Mouse (Mus musculus): ENCODE measurements around the gene Ccdc124. TPM values are rescaled to one million over a fixed set of nuclear protein-coding genes. Genes with fewer than 3 reads are reported as not detected.

Ccdc124 gene
- polyA plus RNA-seq (2015; fragmentation: Nextera tagmentation; extraction: Ambion mirVana): 42.5 and 43.1 TPM in 2 replicates

DNA sequence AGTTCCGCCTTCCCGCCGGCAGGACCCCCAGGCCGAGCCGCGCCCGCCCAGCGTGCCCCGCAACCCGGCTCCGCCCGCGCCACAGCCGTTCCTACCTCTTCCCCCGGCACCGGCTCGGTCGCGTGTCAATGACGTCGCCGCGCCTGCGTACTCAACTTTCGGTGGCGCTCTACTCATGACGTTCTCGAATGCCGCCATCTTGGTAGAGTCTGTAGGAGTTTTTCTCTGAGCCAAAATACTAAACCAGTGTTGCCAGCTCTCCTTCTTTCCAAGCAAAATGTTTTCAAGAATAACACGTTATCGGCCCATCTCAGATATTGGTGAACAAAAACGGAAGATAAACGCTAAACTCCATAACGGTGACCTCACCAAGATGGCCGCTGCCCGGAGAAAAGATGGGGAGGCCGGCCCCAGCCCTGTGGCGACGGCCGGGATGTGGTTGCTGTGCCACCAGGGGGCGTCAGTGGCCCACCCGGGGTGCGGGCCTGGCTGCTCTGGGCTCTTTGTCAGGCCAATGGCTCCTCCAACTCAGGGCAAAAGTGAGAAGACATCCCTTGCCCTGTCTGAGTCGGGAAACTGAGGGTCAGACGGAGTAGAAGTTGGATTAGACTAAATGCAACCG lies at the start of gene Ccdc124:
Gene Ccdc124, minus strand, starts transcription at position 572 of the 622 bp plus-strand sequence.
- peak; percentile 87 for ATAC-seq (ENCODE audit: low read depth)
- no peaks in the 10 kb centered on the region for H3K36me3 ChIP-seq (ENCODE audit: control insufficient read depth, insufficient read depth)
- H3K4me3 ChIP-seq (ENCODE audit: low read depth, low read length): peak within 1 kb of the TSS; percentile 75
- peaks cover 33% of the 10 kb centered on the region for H3K4me1 ChIP-seq (ENCODE audit: control insufficient read depth, low read depth, low read length)
- H3K9ac ChIP-seq (ENCODE audit: low read depth, low read length): peak within 1 kb of the TSS; percentile 76
- under 1% methylated on average over 46 of the region's 46 CpGs for WGBS (ENCODE audit: insufficient replicate concordance)
- peak within 1 kb of the TSS; percentile 70 for H3K4me2 ChIP-seq (ENCODE audit: low read depth, low read length)
- H3K27ac ChIP-seq (ENCODE audit: low read length): peak within 1 kb of the TSS; percentile 64
- no peaks in the 10 kb centered on the region for H3K9me3 ChIP-seq (replicated peaks; ENCODE audit: control insufficient read depth, low read length)
- no peaks in the 10 kb centered on the region for H3K27me3 ChIP-seq (ENCODE audit: control insufficient read depth, insufficient read depth, low read depth, low read length)

- Histone ChIP-seq H3K36me3 (ENCODE audit: control insufficient read depth, insufficient read depth) (peaks cover 8% of the 10 kb centered on the region), H3K27ac (ENCODE audit: low read length) (no peak overlapping the region), H3K9me3 (replicated peaks; ENCODE audit: control insufficient read depth, low read length) (no peaks in the 10 kb centered on the region), H3K4me2 (ENCODE audit: low read depth, low read length) (no peak overlapping the region), H3K9ac (ENCODE audit: low read depth, low read length) (no peak overlapping the region), H3K27me3 (ENCODE audit: control insufficient read depth, insufficient read depth, low read depth, low read length) (no peaks in the 10 kb centered on the region), H3K4me1 (ENCODE audit: control insufficient read depth, low read depth, low read length) (no peaks in the 10 kb centered on the region), H3K4me3 (ENCODE audit: low read depth, low read length) (no peak overlapping the region)
- WGBS (ENCODE audit: insufficient replicate concordance): 69% methylated on average over 9 of the region's 9 CpGs
- no peak for ATAC-seq (ENCODE audit: low read depth)
These were observed 46.6 kb upstream of the Ccdc124 start for GRCm38 (mm10) chr8:70920049-70920922.

- H3K36me3 ChIP-seq (ENCODE audit: control insufficient read depth, insufficient read depth): peaks cover 34% of the 10 kb centered on the region
These were observed 41.0 kb upstream of the Ccdc124 start for GRCm38 (mm10) chr8:70914704-70915103.

GRCm38 (mm10) chr8:70913523-70913922 lies 39.8 kb upstream of the Ccdc124 start:
- H3K9ac ChIP-seq (ENCODE audit: low read depth, low read length): no peak overlapping the region
- H3K36me3 ChIP-seq (ENCODE audit: control insufficient read depth, insufficient read depth): peaks cover 34% of the 10 kb centered on the region
- no peak for ATAC-seq (ENCODE audit: low read depth)
- H3K9me3 ChIP-seq (replicated peaks; ENCODE audit: control insufficient read depth, low read length): no peaks in the 10 kb centered on the region
- 89% methylated on average over 26 of the region's 26 CpGs for WGBS (ENCODE audit: insufficient replicate concordance)
- H3K4me3 ChIP-seq (ENCODE audit: low read depth, low read length): no peak overlapping the region
- no peaks in the 10 kb centered on the region for H3K27me3 ChIP-seq (ENCODE audit: control insufficient read depth, insufficient read depth, low read depth, low read length)
- H3K27ac ChIP-seq (ENCODE audit: low read length): no peak overlapping the region
- no peak overlapping the region for H3K4me2 ChIP-seq (ENCODE audit: low read depth, low read length)
- H3K4me1 ChIP-seq (ENCODE audit: control insufficient read depth, low read depth, low read length): no peaks in the 10 kb centered on the region

More at GRCm38 (mm10) chr8:70914704-70915103, 41.0 kb upstream of the Ccdc124 start:
- Histone ChIP-seq H3K4me2 (ENCODE audit: low read depth, low read length) (no peak overlapping the region), H3K9me3 (replicated peaks; ENCODE audit: control insufficient read depth, low read length) (no peaks in the 10 kb centered on the region), H3K4me1 (ENCODE audit: control insufficient read depth, low read depth, low read length) (no peaks in the 10 kb centered on the region), H3K4me3 (ENCODE audit: low read depth, low read length) (no peak overlapping the region), H3K9ac (ENCODE audit: low read depth, low read length) (no peak overlapping the region), H3K27ac (ENCODE audit: low read length) (no peak overlapping the region), H3K27me3 (ENCODE audit: control insufficient read depth, insufficient read depth, low read depth, low read length) (no peaks in the 10 kb centered on the region)
- WGBS (ENCODE audit: insufficient replicate concordance): 85% methylated on average over 17 of the region's 17 CpGs
- ATAC-seq (ENCODE audit: low read depth): no peak

- Histone ChIP-seq H3K9me3 (replicated peaks; ENCODE audit: control insufficient read depth, low read length) (no peaks in the 10 kb centered on the region), H3K27me3 (ENCODE audit: control insufficient read depth, insufficient read depth, low read depth, low read length) (no peaks in the 10 kb centered on the region), H3K9ac (ENCODE audit: low read depth, low read length) (no peak overlapping the region), H3K27ac (ENCODE audit: low read length) (no peak overlapping the region), H3K4me1 (ENCODE audit: control insufficient read depth, low read depth, low read length) (no peaks in the 10 kb centered on the region), H3K36me3 (ENCODE audit: control insufficient read depth, insufficient read depth) (peaks cover 34% of the 10 kb centered on the region), H3K4me2 (ENCODE audit: low read depth, low read length) (no peak overlapping the region), H3K4me3 (ENCODE audit: low read depth, low read length) (no peak overlapping the region)
- no peak for ATAC-seq (ENCODE audit: low read depth)
- 92% methylated on average over 30 of the region's 30 CpGs for WGBS (ENCODE audit: insufficient replicate concordance)
These were observed 39.2 kb upstream of the Ccdc124 start for GRCm38 (mm10) chr8:70912955-70913354.

DNA sequence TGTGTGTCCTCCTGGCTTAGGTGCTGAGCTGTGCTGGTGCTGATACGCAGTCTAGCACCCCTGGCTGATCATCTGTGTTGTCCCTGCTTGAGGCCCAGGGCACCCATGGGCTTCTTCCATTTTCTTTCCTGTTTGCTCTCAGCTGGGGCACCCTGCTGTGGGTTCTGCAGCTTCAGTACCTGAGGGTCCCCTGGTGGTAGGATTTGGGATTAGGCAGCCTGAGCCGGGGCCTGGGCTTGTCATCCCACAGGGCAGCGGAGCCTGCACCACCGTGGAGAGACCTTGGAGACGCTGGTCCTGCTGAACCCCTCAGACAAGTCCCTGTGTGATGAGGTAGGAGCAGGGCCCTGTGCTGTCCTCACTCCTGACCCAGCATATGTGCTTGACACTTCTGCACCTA lies 37.9 kb upstream of the Ccdc124 start:
- Histone ChIP-seq H3K9ac (ENCODE audit: low read depth, low read length) (no peak overlapping the region), H3K36me3 (ENCODE audit: control insufficient read depth, insufficient read depth) (peaks cover 33% of the 10 kb centered on the region), H3K4me2 (ENCODE audit: low read depth, low read length) (no peak overlapping the region), H3K4me3 (ENCODE audit: low read depth, low read length) (no peak overlapping the region), H3K4me1 (ENCODE audit: control insufficient read depth, low read depth, low read length) (peaks cover 5% of the 10 kb centered on the region), H3K27me3 (ENCODE audit: control insufficient read depth, insufficient read depth, low read depth, low read length) (no peaks in the 10 kb centered on the region), H3K27ac (ENCODE audit: low read length) (no peak overlapping the region), H3K9me3 (replicated peaks; ENCODE audit: control insufficient read depth, low read length) (no peaks in the 10 kb centered on the region)
- ATAC-seq (ENCODE audit: low read depth): no peak
- 77% methylated on average over 5 of the region's 5 CpGs for WGBS (ENCODE audit: insufficient replicate concordance)

GRCm38 (mm10) chr8:70907518-70907917 lies 33.8 kb upstream of the Ccdc124 start:
- Histone ChIP-seq H3K27me3 (ENCODE audit: control insufficient read depth, insufficient read depth, low read depth, low read length) (no peaks in the 10 kb centered on the region), H3K4me3 (ENCODE audit: low read depth, low read length) (no peak overlapping the region), H3K4me1 (ENCODE audit: control insufficient read depth, low read depth, low read length) (peaks cover 20% of the 10 kb centered on the region), H3K9ac (ENCODE audit: low read depth, low read length) (no peak overlapping the region), H3K27ac (ENCODE audit: low read length) (no peak overlapping the region), H3K4me2 (ENCODE audit: low read depth, low read length) (no peak overlapping the region), H3K9me3 (replicated peaks; ENCODE audit: control insufficient read depth, low read length) (no peaks in the 10 kb centered on the region), H3K36me3 (ENCODE audit: control insufficient read depth, insufficient read depth) (peaks cover 1% of the 10 kb centered on the region)
- no peak for ATAC-seq (ENCODE audit: low read depth)
- WGBS (ENCODE audit: insufficient replicate concordance): 39% methylated on average over 2 of the region's 2 CpGs

DNA sequence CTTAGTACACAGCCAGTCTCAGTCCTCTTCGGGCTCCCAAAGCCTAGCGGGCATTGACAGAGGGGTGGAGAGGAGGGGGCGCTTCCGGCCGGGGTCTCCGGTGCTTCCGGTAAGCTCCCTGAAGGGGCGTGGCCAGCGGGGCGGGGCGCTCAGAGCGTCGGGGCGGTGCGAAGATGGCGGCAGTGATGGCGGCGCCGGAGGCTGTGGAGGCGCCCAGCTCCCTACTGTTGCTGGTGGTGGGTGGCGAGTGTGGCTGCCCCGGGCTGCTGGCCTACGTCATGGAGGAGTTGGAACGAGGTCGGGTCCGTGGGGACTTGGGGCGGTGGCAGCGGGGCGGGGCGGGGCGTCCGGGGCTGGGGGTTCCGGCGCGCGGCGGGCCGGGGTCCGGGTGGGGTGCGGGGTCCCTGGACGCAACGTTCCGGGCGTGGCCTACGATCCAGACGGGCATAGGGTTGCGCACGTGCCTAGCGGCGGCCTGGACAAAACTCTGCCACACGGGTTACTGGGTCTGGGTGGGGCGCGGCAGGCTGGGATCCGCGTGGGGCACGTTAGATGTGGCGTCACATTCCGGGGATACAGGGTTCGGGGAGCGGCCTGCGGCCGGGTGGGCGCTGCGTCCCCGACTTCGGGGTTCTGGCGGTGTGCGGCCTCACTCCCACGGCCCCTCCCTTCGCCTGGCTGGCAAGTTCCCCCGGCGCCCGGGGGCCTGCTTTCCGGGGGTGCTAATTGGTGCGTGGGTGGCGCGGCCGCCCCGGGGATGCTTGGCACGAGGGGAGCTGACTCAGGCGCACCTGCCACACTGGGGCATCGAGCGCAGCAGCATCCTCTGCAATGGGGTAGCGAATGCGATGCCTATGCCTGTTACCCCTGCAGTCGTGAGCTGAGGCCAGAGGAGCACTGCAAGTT lies 32.3 kb upstream of the Ccdc124 start, which contains the start of gene Map1s:
Gene Map1s, plus strand, starts transcription at position 102 of the 906 bp plus-strand sequence.
- Histone ChIP-seq H3K9me3 (replicated peaks; ENCODE audit: control insufficient read depth, low read length) (no peaks in the 10 kb centered on the region), H3K27me3 (ENCODE audit: control insufficient read depth, insufficient read depth, low read depth, low read length) (no peaks in the 10 kb centered on the region), H3K9ac (ENCODE audit: low read depth, low read length) (peak within 1 kb of the TSS; percentile 85), H3K4me1 (ENCODE audit: control insufficient read depth, low read depth, low read length) (peaks cover 20% of the 10 kb centered on the region), H3K27ac (ENCODE audit: low read length) (peak within 1 kb of the TSS; percentile 75), H3K4me3 (ENCODE audit: low read depth, low read length) (peak within 1 kb of the TSS; percentile 81), H3K4me2 (ENCODE audit: low read depth, low read length) (peak within 1 kb of the TSS; percentile 92), H3K36me3 (ENCODE audit: control insufficient read depth, insufficient read depth) (no peaks in the 10 kb centered on the region)
- WGBS (ENCODE audit: insufficient replicate concordance): 1% methylated on average over 85 of the region's 86 CpGs
- peak; percentile 77 for ATAC-seq (ENCODE audit: low read depth)
